Mouse (Mus musculus) forebrain, postnatal 0 days (tissue): ENCODE data around the gene Pik3c2a. TPM values are rescaled to one million over a fixed set of nuclear protein-coding genes. Genes with fewer than 3 reads are reported as not detected.

Experiments
- ATAC-seq: fragments of 200-750 bp; cut with Nextera tagmentation; 2 replicates; pipeline ENCODE4 v1.8.0; 2017; ENCODE audit warnings: mild to moderate bottlenecking, moderate library complexity
- DNase-seq: peaks from one replicate; pipeline ENCODE4 v3.0.0-alpha.2; 2015
- H3K27ac ChIP-seq: fragments of 300-500 bp; sonication (generic); 2 replicates; pipeline ENCODE4 v1.5.1; 2014; ENCODE audit warnings: low read depth, mild to moderate bottlenecking, antibody characterized with exemption, low read length, moderate library complexity, mixed read lengths
- H3K27me3 ChIP-seq: fragments of 300-500 bp; sonication (generic); 2 replicates; pipeline ENCODE4 v1.6.1; 2014; ENCODE audit warnings: mild to moderate bottlenecking, low read length, mixed read lengths; ENCODE audit not compliant: insufficient read depth
- H3K36me3 ChIP-seq: fragments of 300-500 bp; sonication (generic); 2 replicates; pipeline ENCODE4 v1.6.1; 2014; ENCODE audit warnings: mild to moderate bottlenecking, moderate library complexity; ENCODE audit not compliant: insufficient read depth
- H3K4me1 ChIP-seq: fragments of 300-500 bp; sonication (generic); 2 replicates; pipeline ENCODE4 v1.6.1; 2014; ENCODE audit warnings: antibody characterized with exemption; ENCODE audit not compliant: insufficient read depth
- H3K4me2 ChIP-seq: fragments of 300-500 bp; sonication (generic); 2 replicates; pipeline ENCODE4 v1.6.1; 2014; ENCODE audit warnings: low read depth, mild to moderate bottlenecking, moderate library complexity
- H3K4me3 ChIP-seq: fragments of 300-500 bp; sonication (generic); 2 replicates; pipeline ENCODE4 v1.5.1; 2014; ENCODE audit warnings: low read depth, low read length, mixed read lengths
- H3K9ac ChIP-seq: fragments of 300-500 bp; sonication (generic); 2 replicates; pipeline ENCODE4 v1.6.1; 2014; ENCODE audit warnings: mild to moderate bottlenecking
- H3K9me3 ChIP-seq: fragments of 300-500 bp; sonication (generic); 2 replicates; pipeline ENCODE4 v1.6.1; 2016; ENCODE audit warnings: low read length
- CTCF ChIP-seq: sonication (generic); IDR thresholded peaks from 2 replicates; pipeline ENCODE4 v1.5.1; 2016; ENCODE audit warnings: antibody characterized with exemption, control low read depth, low read depth
- WGBS: fragments of 180-500 bp; shearing (Covaris S2); extraction: QIAGEN DNeasy Blood & Tissue Kit; methylation state at CpG from one replicate; pipeline ENCODE4 v1.1.7; 2014; 5-methylcytosine and 5-hydroxymethylcytosine counted together
- polyA plus RNA-seq: library from polyadenylated mRNA; unstranded; fragments of >200 nt; fragmentation: Nextera tagmentation; extraction: Ambion mirVana; gene quantifications from 2 replicates; pipeline ENCODE4 v1.2.1, GENCODE M21; 2015
- total RNA-seq: library from RNA; depleted of rRNA; stranded (reverse); fragments of >200 nt; gene quantifications from 2 replicates; pipeline ENCODE4 v1.2.3, GENCODE M21; 2014

Gene Pik3c2a
- total and polyA plus RNA-seq, 2 experiments from 2014 or later: 5.3 to 31.5 TPM

GRCm38 (mm10) chr7:116301144-116301543 is 142.1 kb downstream of the Pik3c2a start:
- no peak for TF ChIP-seq CTCF
- H3K9me3 ChIP-seq: no peaks in the 10 kb centered on the region
- no peak overlapping the region for H3K27ac ChIP-seq
- no peak overlapping the region for H3K4me2 ChIP-seq
- DNase-seq: no peak
- no peaks in the 10 kb centered on the region for H3K36me3 ChIP-seq
- H3K4me1 ChIP-seq: no peaks in the 10 kb centered on the region
- no peak overlapping the region for H3K4me3 ChIP-seq
- no peaks in the 10 kb centered on the region for H3K27me3 ChIP-seq
- no peak overlapping the region for H3K9ac ChIP-seq
- 87% methylated on average over 4 of the region's 4 CpGs for WGBS
- no peak for ATAC-seq

- ATAC-seq (peak; percentile 89), DNase-seq (peak; percentile 66)
- 49% methylated on average over 2 of the region's 2 CpGs for WGBS
Measured at GRCm38 (mm10) chr7:116298851-116299250, 144.4 kb downstream of the Pik3c2a start.

GRCm38 (mm10) chr7:116298389-116298788 is 144.9 kb downstream of the Pik3c2a start:
- TF ChIP-seq CTCF: no peak
- Histone ChIP-seq H3K27ac (no peak overlapping the region), H3K4me3 (no peak overlapping the region), H3K4me1 (no peaks in the 10 kb centered on the region), H3K9ac (peak overlapping the region; percentile 10; the same call in 1 of the 2 replicates), H3K9me3 (no peaks in the 10 kb centered on the region), H3K27me3 (no peaks in the 10 kb centered on the region), H3K4me2 (no peak overlapping the region), H3K36me3 (no peaks in the 10 kb centered on the region)
- 42% methylated on average over 10 of the region's 10 CpGs for WGBS
- ATAC-seq (peak; percentile 66), DNase-seq (peak; percentile 51)

More at GRCm38 (mm10) chr7:116298851-116299250, 144.4 kb downstream of the Pik3c2a start:
- H3K9me3 ChIP-seq: no peaks in the 10 kb centered on the region
- no peaks in the 10 kb centered on the region for H3K27me3 ChIP-seq
- no peaks in the 10 kb centered on the region for H3K36me3 ChIP-seq
- no peak overlapping the region for H3K9ac ChIP-seq
- TF ChIP-seq CTCF: no peak
- no peaks in the 10 kb centered on the region for H3K4me1 ChIP-seq
- no peak overlapping the region for H3K27ac ChIP-seq
- H3K4me3 ChIP-seq: no peak overlapping the region
- no peak overlapping the region for H3K4me2 ChIP-seq

- Histone ChIP-seq H3K27ac (no peak overlapping the region), H3K36me3 (no peaks in the 10 kb centered on the region), H3K27me3 (no peaks in the 10 kb centered on the region), H3K4me1 (no peaks in the 10 kb centered on the region), H3K4me2 (no peak overlapping the region), H3K9me3 (no peaks in the 10 kb centered on the region), H3K4me3 (no peak overlapping the region), H3K9ac (no peak overlapping the region)
- no peak for TF ChIP-seq CTCF
- ATAC-seq: no peak
- no peak for DNase-seq
- 52% methylated on average over 3 of the region's 3 CpGs for WGBS
Measured at GRCm38 (mm10) chr7:116294961-116295360, 148.3 kb downstream of the Pik3c2a start.

GRCm38 (mm10) chr7:116292377-116292776 is 150.9 kb downstream of the Pik3c2a start:
- H3K4me2 ChIP-seq: no peak overlapping the region
- no peak overlapping the region for H3K4me3 ChIP-seq
- H3K4me1 ChIP-seq: no peaks in the 10 kb centered on the region
- no peak overlapping the region for H3K9ac ChIP-seq
- 69% methylated on average over 5 of the region's 5 CpGs for WGBS
- H3K9me3 ChIP-seq: no peaks in the 10 kb centered on the region
- H3K27me3 ChIP-seq: no peaks in the 10 kb centered on the region
- ATAC-seq: no peak
- no peak overlapping the region for H3K27ac ChIP-seq
- DNase-seq: no peak
- no peaks in the 10 kb centered on the region for H3K36me3 ChIP-seq
- TF ChIP-seq CTCF: no peak

- H3K4me3 ChIP-seq: no peak overlapping the region
- DNase-seq (no peak), ATAC-seq (no peak)
- no peak for TF ChIP-seq CTCF
- H3K27me3 ChIP-seq: no peaks in the 10 kb centered on the region
- no peaks in the 10 kb centered on the region for H3K36me3 ChIP-seq
- H3K9ac ChIP-seq: no peak overlapping the region
- no peaks in the 10 kb centered on the region for H3K4me1 ChIP-seq
- no peak overlapping the region for H3K4me2 ChIP-seq
- H3K27ac ChIP-seq: no peak overlapping the region
- 72% methylated on average over 1 of the region's 1 CpGs for WGBS
- no peaks in the 10 kb centered on the region for H3K9me3 ChIP-seq
Measured at GRCm38 (mm10) chr7:116290559-116290958, 152.7 kb downstream of the Pik3c2a start.

- H3K27ac ChIP-seq: no peak overlapping the region
- DNase-seq (no peak), ATAC-seq (no peak)
- no peaks in the 10 kb centered on the region for H3K36me3 ChIP-seq
- 93% methylated on average over 3 of the region's 3 CpGs for WGBS
- H3K9ac ChIP-seq: no peak overlapping the region
- no peaks in the 10 kb centered on the region for H3K9me3 ChIP-seq
- no peak overlapping the region for H3K4me3 ChIP-seq
- no peaks in the 10 kb centered on the region for H3K4me1 ChIP-seq
- H3K4me2 ChIP-seq: no peak overlapping the region
- no peak for TF ChIP-seq CTCF
- H3K27me3 ChIP-seq: no peaks in the 10 kb centered on the region
Measured at GRCm38 (mm10) chr7:116288996-116289395, 154.3 kb downstream of the Pik3c2a start.
